Mouse (Mus musculus): ENCODE measurements around the gene Cep295nl.

Cep295nl gene

DNA sequence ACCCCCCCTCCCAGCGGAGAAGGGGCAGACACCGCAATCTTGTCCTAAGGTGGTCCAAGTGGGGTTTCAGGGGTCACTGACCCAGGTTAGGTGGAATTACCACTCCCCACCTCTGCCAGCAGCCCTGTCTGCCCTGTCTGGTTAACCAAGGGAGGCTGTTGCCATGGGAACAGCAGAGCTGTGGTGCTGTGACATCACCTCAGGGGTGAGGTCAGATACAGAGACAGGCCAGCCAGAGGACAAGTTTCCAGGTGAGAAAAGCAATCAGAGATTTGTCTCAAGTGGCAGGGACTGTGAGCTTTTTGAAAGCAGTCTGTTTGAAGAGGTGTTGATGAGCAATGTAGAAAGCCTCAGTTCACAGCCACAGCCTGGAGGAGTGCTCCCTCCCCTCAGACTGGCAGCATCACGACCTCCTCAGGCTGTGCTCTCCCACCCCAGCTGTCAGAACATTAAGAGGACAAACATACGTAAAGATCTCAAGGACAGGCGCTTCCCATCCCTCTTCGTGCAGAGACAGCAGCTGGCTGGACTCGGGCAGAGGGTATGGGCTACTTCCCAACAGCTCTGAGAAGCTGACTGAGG lies at the start of gene Cep295nl:
Cep295nl (minus strand) TSS at position 101 of the 582 bp plus-strand sequence.
- peak in 1 of 2 experiments; percentile 54 for DNase-seq

DNA sequence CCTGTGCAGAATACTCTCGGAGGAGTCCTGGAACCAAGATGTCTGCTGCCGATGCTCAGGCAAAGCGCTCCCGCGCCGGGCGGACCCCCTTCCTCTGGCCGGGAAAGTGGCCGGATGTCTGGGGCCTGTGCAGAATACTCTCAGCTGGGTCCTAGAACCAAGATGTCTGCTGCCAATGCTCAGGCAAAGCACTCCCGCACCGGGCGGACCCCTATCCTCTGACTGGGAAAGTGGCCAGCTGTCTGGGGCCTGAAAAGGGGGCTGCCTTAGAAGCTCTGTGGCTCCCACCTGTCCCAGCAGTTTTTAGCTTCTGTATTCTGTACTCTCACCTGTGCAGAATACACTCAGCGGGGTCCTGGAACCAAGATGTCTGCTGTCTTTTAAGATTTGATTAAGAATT lies 45.5 kb upstream of the Cep295nl start:
- peak in 1 of 2 experiments; percentile 7 for DNase-seq

DNA sequence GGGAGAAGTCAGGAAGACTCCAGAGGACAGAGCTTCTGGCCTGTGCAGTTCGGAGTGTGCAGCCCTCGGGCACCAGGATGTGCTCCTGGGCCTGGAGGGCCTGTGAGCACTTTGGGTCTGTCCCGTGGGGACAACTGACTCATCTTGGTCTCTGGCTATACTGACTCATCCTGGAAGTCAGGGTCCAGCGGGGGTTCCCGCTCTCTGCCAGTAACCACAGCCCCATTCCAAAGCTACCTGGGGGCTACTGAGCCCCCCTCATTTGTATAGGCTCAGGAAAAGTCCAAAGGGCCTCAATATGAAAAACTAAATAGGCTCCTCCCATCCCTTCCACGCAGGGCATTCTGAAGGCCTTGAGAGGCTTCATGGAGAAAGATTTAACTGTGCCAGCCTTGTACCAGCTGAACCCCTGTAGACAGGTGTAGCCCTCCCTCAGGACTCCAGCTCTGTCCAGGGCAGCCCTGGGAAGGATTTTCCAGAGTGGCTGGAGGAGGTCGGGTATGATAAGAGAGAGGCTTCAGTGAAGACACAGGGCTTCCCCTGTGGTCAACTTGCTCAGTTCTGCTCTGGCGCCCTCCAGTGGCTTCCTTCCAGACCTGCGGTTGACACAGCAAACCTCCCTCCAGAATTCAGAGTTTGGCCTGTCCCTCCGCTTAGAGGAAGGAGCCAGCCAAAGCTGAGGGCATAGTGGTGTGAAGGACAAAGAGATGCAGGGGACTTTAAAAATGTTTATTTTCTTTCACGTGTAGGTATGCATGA lies 37.1 kb upstream of the Cep295nl start:
- DNase-seq: peak; percentile 93 to 98

DNA sequence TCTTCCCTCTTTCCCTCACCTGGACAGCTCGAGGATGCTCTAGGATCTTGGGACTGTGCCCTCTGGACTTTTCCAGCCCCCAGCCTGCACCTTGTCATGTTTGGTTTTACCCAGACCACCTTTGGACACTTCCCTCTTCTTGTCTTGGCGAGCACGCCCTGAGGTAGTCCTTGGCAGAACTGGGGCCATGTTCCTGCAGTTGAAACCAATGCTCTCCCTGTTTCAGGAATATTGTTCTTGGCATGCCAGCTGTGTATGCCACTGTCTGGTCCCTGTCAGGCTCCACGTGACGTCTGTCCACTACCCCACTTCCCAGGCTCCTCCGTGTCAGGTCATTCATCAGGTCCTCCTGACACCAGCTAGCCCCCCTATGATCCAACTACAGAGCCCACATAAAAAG lies 36.4 kb upstream of the Cep295nl start:
- DNase-seq: peak in 1 of 2 experiments; percentile 7

DNA sequence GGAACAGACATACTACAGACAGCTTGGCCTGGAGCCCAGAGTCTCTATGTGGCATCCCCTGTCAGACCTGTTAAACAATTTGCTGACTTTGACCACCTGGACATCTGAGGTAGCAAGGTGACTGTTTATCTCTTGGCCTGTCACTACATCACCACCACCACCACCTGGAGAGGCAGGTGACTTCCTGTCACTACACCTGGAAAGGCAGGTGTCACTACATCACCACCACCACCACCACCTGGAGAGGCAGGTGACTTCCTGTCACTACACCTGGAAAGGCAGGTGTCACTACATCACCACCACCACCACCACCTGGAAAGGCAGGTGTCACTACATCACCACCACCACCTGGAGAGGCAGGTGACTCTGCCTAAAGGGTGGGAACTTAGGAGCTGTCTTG lies 34.0 kb upstream of the Cep295nl start:
- peak in 1 of 2 experiments; percentile 40 for DNase-seq

DNA sequence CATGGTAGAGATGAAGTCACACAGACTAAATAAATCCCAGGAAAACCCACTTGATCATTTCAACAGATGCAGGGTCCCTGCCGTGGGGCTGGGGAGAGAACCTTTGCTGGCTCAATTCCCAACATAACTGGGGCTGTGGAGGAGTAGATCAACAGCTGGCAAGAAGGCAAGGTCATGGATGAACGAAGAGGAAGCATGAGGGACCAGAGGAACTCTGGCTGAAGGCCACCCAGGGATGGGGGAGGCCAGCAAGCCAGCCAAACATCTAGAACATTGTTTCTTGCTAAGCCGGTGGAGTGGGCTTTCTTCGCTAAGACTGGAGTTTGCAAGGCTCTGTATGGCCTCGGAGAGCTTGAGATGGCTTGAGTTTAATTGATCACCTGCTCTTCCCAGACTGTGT lies 33.6 kb upstream of the Cep295nl start:
- DNase-seq: peak in 1 of 2 experiments; percentile 25

DNA sequence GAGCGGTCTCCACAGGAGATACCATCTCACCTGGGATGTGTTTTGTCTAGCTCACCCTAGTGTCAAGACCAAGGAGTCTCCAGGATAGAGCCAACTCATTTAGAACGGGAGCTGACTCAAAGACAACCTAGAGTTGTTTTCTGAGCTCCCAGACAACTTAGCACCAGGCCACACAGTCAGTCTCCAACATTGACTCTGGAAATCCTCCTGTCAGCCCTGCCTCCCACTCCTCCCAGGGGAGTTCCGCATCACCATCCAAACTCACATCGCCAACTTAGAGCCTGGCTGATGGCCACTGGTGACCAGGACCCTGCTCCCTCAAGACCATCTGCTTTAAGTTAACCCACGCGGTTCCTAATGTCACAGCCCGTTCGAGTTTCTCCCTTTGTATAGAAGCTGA lies 33.2 kb upstream of the Cep295nl start:
- DNase-seq: peak in 1 of 2 experiments; percentile 19

DNA sequence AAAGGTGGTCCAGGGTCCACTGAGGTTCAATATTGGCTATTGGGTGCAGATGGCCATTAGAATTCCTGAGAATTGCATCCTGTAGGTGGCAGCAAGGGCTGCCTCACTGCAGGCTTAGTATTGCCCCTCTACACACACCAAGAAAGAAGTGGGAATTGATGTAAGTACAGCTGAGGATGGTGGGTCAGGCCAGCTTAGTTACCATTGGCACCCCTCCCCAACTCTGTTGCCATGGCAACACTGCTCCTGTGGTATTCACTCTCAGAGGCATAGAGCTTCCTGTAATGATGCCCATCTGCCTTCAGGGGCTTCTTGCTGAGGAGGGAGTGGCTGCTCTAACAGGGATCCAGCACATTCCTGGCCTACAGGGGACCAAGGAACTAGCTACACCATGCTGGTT lies 32.7 kb upstream of the Cep295nl start:
- peak in 1 of 2 experiments; percentile 45 for DNase-seq

DNA sequence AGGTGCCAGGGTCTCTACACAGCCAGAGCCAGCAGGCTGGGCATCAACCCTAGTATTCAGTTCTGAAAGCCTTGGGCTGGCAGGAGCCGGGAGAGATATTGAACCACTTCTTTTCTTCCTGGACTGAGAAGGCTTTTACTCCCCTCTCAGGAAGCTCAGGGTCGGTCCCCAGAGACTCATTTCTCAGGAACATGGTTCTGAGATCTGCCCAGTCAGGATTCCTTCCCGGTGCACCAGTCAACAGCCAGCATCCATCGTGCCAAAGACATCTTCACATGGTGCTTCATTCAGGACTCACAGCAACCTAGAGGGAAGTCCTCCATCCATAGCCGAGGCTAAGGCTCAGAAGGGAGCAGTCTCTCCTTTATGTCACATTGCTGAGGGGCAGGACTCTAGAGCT lies 32.2 kb upstream of the Cep295nl start:
- DNase-seq: peak in 1 of 2 experiments; percentile 1

DNA sequence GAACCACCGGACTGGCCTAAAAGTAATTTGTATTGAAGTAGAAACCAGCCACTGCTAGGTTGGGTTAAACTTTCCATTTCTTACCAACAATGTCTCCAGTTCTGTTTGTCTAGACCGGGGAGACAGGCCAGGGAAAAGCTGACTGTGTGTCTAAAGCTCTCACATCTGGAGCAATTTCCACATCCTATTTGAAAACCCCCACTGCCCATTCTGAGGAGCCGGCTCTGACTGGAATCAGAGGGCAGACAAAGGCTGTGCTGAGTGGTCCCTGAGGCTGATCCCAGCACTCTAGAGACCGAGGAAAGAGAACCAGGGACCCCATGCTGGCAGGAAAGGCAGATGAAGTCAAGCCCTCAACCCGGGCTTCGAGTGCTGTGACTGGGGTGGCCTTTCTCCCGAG lies 30.3 kb upstream of the Cep295nl start:
- DNase-seq: peak in 1 of 2 experiments; percentile 1

DNA sequence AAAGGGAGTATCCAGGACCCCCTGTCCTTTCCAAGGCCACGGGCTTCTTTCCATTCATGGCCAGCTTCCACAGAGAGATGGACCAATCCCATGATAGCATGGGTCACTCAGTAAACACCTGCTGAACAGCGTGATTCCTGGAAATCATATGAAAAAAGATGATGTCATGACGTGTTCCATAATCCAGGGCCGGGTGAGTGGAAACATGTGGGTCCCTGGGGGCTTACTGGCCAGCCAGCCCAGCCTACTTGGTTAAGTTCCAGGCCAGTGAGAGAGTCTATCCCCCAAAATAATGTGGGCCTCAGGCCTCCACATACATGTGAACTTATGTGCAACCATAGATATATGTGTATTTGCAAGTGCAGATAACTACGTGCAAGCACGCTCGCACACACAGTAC lies 29.6 kb upstream of the Cep295nl start:
- DNase-seq: peak in 1 of 2 experiments; percentile 5

DNA sequence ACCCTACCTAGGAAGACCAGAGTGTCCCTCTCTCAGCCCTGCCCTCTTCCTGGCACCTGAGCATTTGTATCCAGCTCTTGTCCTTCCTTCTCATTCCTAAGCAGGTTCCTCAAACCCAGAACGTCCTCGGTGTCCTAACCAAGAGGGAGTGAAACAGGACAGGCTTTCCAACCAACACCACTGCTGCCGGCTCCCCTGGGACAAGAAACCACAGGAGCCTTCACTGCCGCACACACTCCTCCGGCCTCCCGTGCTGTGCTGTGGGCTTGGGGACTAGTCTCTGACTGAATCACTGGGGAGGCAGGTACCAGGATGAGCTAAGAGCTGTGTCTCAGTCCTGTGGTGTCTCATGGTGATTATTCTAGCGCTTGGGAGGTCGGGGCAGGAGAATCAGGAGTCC lies 27.4 kb upstream of the Cep295nl start:
- DNase-seq: peak in 1 of 2 experiments; percentile 6

DNA sequence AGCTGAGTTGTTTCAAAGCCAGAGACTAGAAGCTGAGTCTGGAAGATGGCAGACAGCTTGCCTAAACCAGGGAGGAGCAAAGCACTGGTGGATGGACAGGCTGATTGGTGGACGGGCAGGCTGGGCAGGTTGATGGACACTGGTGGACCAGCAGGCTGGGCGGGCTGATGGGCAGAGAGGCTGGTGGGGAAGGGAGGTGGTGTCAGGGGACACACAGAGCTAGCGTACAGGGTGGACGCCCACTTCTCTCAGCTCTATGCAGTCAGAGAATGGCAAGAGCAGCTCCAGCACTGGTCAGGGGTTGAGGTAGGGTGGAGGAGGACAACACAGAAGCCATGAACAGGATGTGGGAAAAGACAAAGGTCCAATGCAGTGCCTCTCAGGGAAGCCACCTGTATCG lies 27.0 kb upstream of the Cep295nl start:
- DNase-seq: peak in 1 of 2 experiments; percentile 9

DNA sequence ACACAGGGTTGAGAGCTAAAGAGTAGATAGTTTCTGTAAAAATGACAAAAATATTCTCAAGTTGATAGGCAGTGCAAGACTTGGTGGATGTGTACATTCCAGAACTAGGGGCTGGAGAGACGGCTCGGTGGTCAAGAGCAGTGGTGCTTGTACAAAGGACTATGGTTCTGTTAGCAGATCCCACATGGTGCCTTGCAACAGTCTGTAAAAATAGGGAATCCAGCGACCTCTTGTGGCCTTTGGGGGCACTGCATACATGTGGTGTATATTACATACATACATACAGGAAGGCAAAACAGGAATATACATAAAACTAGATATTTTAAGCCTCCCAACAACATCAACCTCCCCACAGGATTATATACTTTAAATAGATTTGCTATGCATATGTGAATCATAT lies 26.0 kb upstream of the Cep295nl start:
- DNase-seq: peak in 1 of 2 experiments; percentile 67

DNA sequence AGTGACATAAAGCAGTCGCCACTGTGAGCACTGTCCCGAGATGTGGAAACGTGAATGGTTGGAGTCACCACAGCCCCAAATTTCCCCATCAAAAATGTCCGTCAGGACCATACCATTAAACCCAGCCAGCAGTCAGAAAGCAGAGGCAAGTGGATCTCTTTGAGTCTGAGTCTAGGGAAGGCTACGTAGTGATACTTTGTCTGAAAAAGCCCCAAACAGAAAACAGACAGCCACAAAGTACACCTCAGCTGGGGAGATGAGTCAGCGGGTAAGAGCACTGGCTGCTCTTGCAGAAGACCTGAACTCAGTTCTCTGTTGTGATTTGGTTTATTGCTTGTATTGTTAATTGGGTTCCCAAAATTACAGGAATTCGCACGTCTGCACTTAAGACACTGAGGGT lies 24.3 kb upstream of the Cep295nl start:
- DNase-seq: no peak

DNA sequence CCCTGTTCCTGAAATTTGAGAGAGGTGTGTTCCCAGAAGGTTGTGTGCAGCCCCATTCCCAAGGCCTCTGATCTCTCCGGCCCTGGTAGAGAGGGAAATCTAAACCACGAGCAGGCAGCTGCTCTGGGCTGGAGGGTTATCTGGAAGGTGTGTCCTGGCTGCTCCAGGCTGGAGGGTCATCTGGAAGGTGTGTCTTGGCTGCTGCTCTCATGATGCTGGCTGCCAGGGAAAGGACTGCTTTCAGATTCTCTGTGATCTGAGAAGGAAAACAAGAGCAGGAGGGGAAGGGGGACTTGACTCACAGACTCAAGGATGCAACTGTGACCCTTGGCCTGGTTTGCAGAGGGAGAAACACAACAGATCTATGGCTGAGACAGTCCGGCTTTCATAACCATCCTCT lies 23.8 kb upstream of the Cep295nl start:
- peak in 1 of 2 experiments; percentile 32 for DNase-seq

DNA sequence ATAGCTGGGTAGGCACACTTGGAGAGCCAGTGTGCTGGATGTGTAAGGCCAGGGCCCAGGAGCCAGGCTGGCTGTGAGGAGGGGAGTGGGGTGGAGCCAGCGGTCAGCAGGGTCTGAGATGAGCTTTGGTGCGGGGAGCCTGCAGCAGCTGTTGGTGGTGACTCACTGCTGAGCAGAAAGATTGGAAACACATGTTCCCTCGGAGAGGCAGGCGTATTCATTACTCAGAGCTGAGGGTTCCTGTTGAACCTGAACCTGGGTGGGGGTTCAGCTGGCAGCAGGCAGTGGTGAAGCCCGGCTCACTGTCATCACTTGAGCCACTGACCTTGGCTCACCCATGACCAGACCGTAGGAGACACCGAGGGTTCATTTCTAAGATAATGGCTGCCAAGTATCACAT lies 22.9 kb upstream of the Cep295nl start:
- DNase-seq: peak in 1 of 2 experiments; percentile 20

DNA sequence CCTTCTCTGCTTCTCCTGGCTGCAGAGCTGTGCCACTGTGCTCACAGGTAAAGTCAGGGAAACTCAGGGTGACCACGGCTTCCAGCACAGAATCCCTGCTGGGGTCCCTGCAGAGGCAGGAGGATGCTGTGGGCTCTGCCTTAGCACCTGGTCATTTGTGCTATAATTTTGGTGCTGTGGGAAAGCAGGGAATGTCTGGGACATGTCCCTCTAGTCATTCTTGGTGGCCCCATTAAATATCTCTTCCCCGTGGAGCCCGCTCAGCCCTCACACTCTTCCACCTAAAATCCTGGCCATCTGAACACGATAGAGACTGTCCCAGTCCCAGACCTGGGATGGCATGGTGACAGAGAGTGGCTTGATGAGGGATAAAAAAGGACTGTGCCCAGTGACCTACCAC lies 21.7 kb upstream of the Cep295nl start:
- DNase-seq: peak in 1 of 2 experiments; percentile 12

DNA sequence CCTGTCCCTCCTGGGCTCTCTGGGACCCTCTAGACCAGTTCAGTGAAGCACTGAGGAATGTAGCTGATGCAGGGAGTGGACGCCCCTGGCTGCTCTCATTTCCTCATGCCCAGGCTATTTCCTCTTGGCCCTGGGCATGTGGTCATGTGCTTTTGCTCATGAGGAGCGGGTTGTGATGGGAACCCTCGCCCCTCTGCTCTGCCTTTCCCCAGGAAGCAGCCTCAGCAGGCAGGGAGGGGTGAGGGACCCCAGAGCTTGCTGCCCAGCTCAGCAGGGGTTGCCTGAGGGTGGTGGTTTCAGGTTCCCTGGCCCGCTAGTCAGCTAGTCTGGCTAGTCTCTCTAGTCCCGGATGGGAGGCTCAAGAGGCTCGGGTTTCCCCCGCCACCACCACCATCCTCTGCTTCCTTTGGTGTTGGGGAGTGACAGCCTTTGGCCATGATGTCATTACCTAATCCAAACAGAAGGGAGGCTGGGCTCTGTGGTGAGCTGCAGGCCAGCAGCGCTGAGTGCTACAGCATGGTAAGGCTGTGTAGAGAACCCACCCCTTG lies 20.7 kb upstream of the Cep295nl start:
- peak in 1 of 2 experiments; percentile 55 for DNase-seq

DNA sequence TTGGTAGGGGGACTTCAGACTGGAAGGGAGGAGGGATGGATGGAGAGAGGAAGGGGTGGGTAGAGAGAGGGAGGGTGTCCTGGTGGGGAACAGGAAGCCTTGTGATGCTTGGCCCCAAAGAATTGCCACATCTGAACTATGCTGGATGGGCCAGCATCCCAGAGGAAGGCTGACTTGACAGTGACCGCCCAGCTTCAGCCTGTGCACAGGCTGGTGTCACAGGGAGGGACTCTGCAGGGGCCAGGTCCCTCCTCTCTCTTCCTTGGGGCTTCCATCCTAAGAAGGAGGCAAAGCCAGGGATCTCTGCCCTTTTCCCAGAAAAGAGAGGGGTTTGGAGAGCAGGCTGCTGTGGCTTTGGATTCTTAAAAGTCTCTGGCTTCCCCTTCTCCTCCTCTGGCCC lies 20.2 kb upstream of the Cep295nl start:
- DNase-seq: peak in 1 of 2 experiments; percentile 9

DNA sequence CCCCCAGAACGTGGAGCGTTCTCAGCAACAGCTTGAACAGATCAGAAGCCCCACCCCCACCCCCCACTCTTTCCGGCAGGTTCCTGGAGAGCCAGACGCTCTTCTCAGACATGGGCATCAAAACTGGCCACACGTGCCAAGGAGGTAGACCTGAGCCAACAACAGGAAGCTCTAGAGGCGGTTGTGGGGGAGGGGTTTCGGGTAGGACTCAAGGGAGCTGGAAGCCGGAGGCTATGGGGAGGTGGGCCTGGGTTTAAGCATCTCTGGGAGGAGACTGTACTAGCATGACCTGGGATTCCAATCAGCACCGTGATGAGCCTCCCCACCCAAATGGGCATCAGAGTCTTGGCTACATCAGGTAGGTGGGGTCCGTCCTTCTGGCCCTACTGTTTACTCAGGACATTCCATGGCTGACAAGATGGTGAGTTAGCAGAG lies 18.6 kb upstream of the Cep295nl start:
- peak; percentile 82 to 92 for DNase-seq

DNA sequence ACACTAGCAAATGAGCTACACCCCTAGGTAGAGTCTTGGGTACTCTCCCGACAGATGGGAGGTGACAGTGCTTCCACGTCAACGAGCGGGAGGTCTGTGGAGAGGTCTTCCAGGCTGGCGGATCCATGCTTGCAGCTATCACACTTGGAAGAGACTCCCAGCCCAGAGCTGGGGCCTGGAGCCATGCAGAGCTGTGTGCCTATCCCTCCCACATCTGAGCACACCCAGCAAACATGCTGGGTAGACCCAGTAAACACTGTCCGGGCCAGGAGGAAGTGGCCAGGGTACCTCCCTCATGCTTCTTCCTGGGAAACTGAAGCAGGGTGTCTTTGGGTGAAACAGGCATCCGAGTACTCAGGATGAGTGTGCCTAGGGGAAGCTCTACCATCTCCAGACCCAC lies 18.2 kb upstream of the Cep295nl start:
- DNase-seq: peak; percentile 52 to 60

DNA sequence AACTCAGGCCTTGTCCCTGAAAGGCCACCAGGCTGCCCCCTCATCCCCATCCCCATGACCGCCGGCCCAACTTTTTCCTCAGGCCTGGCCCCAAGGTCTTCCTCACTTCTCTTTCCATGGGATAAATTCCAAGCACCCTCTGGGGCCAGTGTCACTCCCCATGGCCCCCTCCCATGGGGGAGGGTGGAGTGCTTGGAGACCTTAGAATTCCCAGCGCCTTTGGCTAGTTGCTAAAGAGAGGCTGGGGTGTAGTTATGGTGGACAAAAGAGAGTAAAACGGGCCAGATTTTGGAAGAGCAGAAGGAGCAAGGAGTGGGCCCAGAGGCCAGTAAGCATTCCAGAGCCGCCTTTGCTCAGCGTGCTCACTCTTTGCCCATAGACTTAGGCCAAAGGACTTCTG lies 13.3 kb upstream of the Cep295nl start, which contains the start of gene Timp2:
Timp2 (minus strand) TSS at position 101 of the 400 bp plus-strand sequence.
- no peak for DNase-seq

DNA sequence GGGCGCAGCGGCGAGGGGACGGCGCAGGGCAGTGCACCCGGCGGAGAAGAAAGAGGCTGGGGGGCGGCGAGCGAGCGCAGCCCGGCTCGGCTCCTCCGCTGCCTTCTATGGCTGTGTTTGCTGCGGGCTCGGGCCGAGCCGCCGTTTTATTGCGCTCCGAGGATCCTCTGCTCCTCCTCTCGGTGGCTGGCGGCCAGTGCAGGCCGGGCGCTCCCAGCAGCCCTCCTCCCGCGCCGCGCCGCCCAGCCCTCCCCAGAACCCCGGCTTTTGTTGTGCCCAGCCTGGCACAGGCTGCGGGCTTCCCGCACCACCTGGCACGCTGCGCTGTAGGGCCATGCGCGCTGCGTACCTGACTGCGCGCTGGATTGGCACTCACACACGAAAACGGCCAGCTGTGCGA lies 12.9 kb upstream of the Cep295nl start:
- peak; percentile 88 to 89 for DNase-seq

Data from cerebellum, postnatal 14 days (tissue).